ENCODE assay signal across 12 mouse cellular contexts in the genomic region with DNA sequence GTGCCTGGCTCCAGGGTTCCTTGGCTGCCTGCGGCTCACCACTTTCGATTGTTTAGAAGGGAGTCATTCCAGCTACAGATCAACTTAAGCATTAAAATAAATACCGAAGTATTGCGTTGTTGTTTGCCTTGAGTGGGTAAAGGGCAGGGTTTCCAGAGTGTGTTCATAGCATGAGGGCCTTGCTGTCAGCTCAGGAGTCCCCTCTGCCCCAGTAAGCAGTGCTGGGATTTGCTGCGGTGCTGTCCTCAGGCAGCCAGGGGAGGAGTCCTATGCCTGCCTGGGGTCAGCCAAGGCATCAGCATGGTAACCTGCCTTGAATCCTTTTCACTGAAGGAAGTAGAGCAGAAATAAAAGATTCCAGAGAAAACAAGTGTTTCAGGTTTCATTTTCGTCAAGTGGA. TPM values are rescaled to one million over a fixed set of nuclear protein-coding genes. Genes with fewer than 3 reads are reported as not detected.
A peak's percentile ranks its signal among the peaks of the same experiment; 100 is the strongest.
DNase-seq lines count a peak whose midpoint lies in the region; ATAC-seq and TF ChIP-seq lines count a peak whose summit lies in the region.
"Had no signal": no experiment of that assay in that cellular context is flagged by ENCODE, and none has a peak within 500 bp of the region (broad histone marks: within the 10 kb centered on the region; RNA-seq: fewer than 3 reads in every experiment).

No protein-coding gene starts in this region.

- TF ChIP-seq POLR2A in olfactory bulb, adult 2 months (IDR thresholded peaks at IDR 0.05; ENCODE audit: insufficient read depth, low read depth, low read length): no peak

- H3K4me3 ChIP-seq in olfactory bulb, adult 2 months (ENCODE audit: insufficient read depth, low read depth, low read length): no peak overlapping the region
- H3K4me3 ChIP-seq in forebrain, postnatal 0 days (ENCODE audit: low read depth, low read length): no peak overlapping the region
- H3K4me3 ChIP-seq: embryonic facial prominence, embryonic 12.5 days; limb, embryonic 15.5 days had no signal

- no peaks in the 10 kb centered on the region for H3K27me3 ChIP-seq in forebrain, postnatal 0 days (ENCODE audit: insufficient read depth, low read length)
- H3K27me3 ChIP-seq: embryonic facial prominence, embryonic 12.5 days; limb, embryonic 15.5 days had no signal

- WGBS in olfactory bulb, adult 2 months: 62% methylated on average over 6 of the region's 6 CpGs
- WGBS in forebrain, postnatal 0 days: 83% methylated on average over 6 of the region's 6 CpGs

- no peak overlapping the region for H3K9ac ChIP-seq in forebrain, postnatal 0 days
- H3K9ac ChIP-seq: embryonic facial prominence, embryonic 12.5 days; limb, embryonic 15.5 days had no signal

- DNase-seq in kidney, adult 11 months: peak; percentile 53
- DNase-seq in kidney, adult 18-20 months: no peak
- peak; percentile 94 for DNase-seq in adipocyte (ENCODE audit: low spot score)
- peak; percentile 53 for DNase-seq in kidney, postnatal 14 days
- no peak for DNase-seq in right cerebral cortex, adult 18-20 months
- no peak for DNase-seq in forebrain, postnatal 0 days
- no peak for DNase-seq in frontal cortex, adult 2 months (ENCODE audit: extremely low spot score in 1 of 2, low spot score in 1 of 2)
- DNase-seq: cerebellum, adult 11 months had no signal

- no peaks in the 10 kb centered on the region for H3K36me3 ChIP-seq in forebrain, postnatal 0 days (ENCODE audit: insufficient read depth)
- H3K36me3 ChIP-seq: embryonic facial prominence, embryonic 12.5 days; limb, embryonic 15.5 days had no signal

- no peak for ATAC-seq in forebrain, postnatal 0 days

- no peak for TF ChIP-seq CTCF in olfactory bulb, adult 2 months (IDR thresholded peaks at IDR 0.05; ENCODE audit: insufficient read depth, low read depth, low read length)
- TF ChIP-seq CTCF in forebrain, postnatal 0 days (IDR thresholded peaks at IDR 0.05; ENCODE audit: low read depth): no peak

- H3K27ac ChIP-seq in olfactory bulb, adult 2 months (ENCODE audit: insufficient read depth, low read depth, low read length): peak overlapping the region; percentile 47; the same call in 1 of the 2 replicates
- no peak overlapping the region for H3K27ac ChIP-seq in forebrain, postnatal 0 days (ENCODE audit: low read depth, low read length)
- H3K27ac ChIP-seq: embryonic facial prominence, embryonic 12.5 days; limb, embryonic 15.5 days had no signal

- no peak overlapping the region for H3K4me2 ChIP-seq in forebrain, postnatal 0 days (ENCODE audit: low read depth)
- H3K4me2 ChIP-seq: embryonic facial prominence, embryonic 12.5 days; limb, embryonic 15.5 days had no signal

- H3K4me1 ChIP-seq in olfactory bulb, adult 2 months (ENCODE audit: control insufficient read depth, insufficient read depth, low read length): peaks cover 23% of the 10 kb centered on the region
- H3K4me1 ChIP-seq in forebrain, postnatal 0 days (ENCODE audit: insufficient read depth): no peaks in the 10 kb centered on the region

- H3K9me3 ChIP-seq in forebrain, postnatal 0 days (ENCODE audit: low read length): no peaks in the 10 kb centered on the region
- H3K9me3 ChIP-seq: embryonic facial prominence, embryonic 12.5 days; limb, embryonic 15.5 days had no signal

RNA-seq across cellular contexts. Expression of a gene that starts 18.6 kb away (rescaled TPM):
- polyA plus RNA-seq in olfactory bulb, adult 2 months (2012; ENCODE audit: insufficient read depth, insufficient read length, low replicate concordance, missing spikeins): not detected in 2 replicates
- 4.5 and 5.9 TPM in 2 replicates for total RNA-seq in forebrain, postnatal 0 days (2014; rRNA removed)
- 1.8 and 3.5 TPM in 2 replicates for polyA plus RNA-seq in forebrain, postnatal 0 days (2015; fragmentation: Nextera tagmentation; extraction: Ambion mirVana)
- 31.3 and 34.9 TPM in 2 replicates for polyA plus RNA-seq in frontal cortex, adult 2 months (2012; rRNA removed)

RNA-seq across cellular contexts. Expression of a gene that starts 33.1 kb away (rescaled TPM):
- polyA plus RNA-seq in olfactory bulb, adult 2 months (2012; ENCODE audit: insufficient read depth, insufficient read length, low replicate concordance, missing spikeins): not detected in 2 replicates
- total RNA-seq in forebrain, postnatal 0 days (2014; rRNA removed): 92.7 and 94.1 TPM in 2 replicates
- 71.6 and 76.5 TPM in 2 replicates for polyA plus RNA-seq in forebrain, postnatal 0 days (2015; fragmentation: Nextera tagmentation; extraction: Ambion mirVana)
- 49.0 and 51.4 TPM in 2 replicates for polyA plus RNA-seq in frontal cortex, adult 2 months (2012; rRNA removed)

RNA-seq across cellular contexts. Expression of a gene that starts 40.0 kb away (rescaled TPM):
- not detected in 2 replicates for polyA plus RNA-seq in olfactory bulb, adult 2 months (2012; ENCODE audit: insufficient read depth, insufficient read length, low replicate concordance, missing spikeins)
- 67.0 and 69.2 TPM in 2 replicates for total RNA-seq in forebrain, postnatal 0 days (2014; rRNA removed)
- 1.4 and 1.7 TPM in 2 replicates for polyA plus RNA-seq in forebrain, postnatal 0 days (2015; fragmentation: Nextera tagmentation; extraction: Ambion mirVana)
- 29.3 and 29.9 TPM in 2 replicates for polyA plus RNA-seq in frontal cortex, adult 2 months (2012; rRNA removed)

RNA-seq across cellular contexts. Expression of a gene that starts 52.3 kb away (rescaled TPM):
- polyA plus RNA-seq in olfactory bulb, adult 2 months (2012; ENCODE audit: insufficient read depth, insufficient read length, low replicate concordance, missing spikeins): not detected in 2 replicates
- total RNA-seq in forebrain, postnatal 0 days (2014; rRNA removed): 217 and 235 TPM in 2 replicates
- polyA plus RNA-seq in forebrain, postnatal 0 days (2015; fragmentation: Nextera tagmentation; extraction: Ambion mirVana): 306 and 340 TPM in 2 replicates
- polyA plus RNA-seq in frontal cortex, adult 2 months (2012; rRNA removed): 371 and 428 TPM in 2 replicates

RNA-seq across cellular contexts. Expression of a gene that starts 56.3 kb away (rescaled TPM):
- not detected in 2 replicates for polyA plus RNA-seq in olfactory bulb, adult 2 months (2012; ENCODE audit: insufficient read depth, insufficient read length, low replicate concordance, missing spikeins)
- total RNA-seq in forebrain, postnatal 0 days (2014; rRNA removed): not detected in 2 replicates
- not detected in 2 replicates for polyA plus RNA-seq in forebrain, postnatal 0 days (2015; fragmentation: Nextera tagmentation; extraction: Ambion mirVana)
- polyA plus RNA-seq in frontal cortex, adult 2 months (2012; rRNA removed): 0.18 TPM in 1 of 2 replicates, not detected in the other
- total RNA-seq: midbrain, postnatal 0 days had no signal
- polyA plus RNA-seq: limb, embryonic 15.5 days had no signal

Comparison
In these comparisons a context has a peak if more than half of its experiments do, and no peak if none do; other contexts are left out.
1. DNase-seq: peak in kidney, adult 11 months (single experiment), adipocyte (single experiment) and kidney, postnatal 14 days (single experiment); none in kidney, adult 18-20 months (single experiment), right cerebral cortex, adult 18-20 months (single experiment), forebrain, postnatal 0 days (single experiment) and frontal cortex, adult 2 months (0 of 2).
2. RNA of a gene that starts 40.0 kb away (polyA plus RNA-seq): 29.3 to 29.9 TPM in frontal cortex, adult 2 months; 1.4 to 1.7 TPM in forebrain, postnatal 0 days and not detected in olfactory bulb, adult 2 months; every median in the first group is over 10 times any median in the second.